Mouse (Mus musculus) heart, embryonic 15.5 days (tissue): ENCODE measurements at regions not wholly inside any gene's neighbourhood (a gene's known extent, or its start where the extent isn't known, plus 50 kb on each side); places are given as distances from the start of the nearest gene placed in this dataset.
A peak's percentile ranks its signal among the peaks of the same experiment; 100 is the strongest.

Experiments
- ATAC-seq: fragments of 200-750 bp; cut with Nextera tagmentation; replicated peaks from 2 replicates; pipeline ENCODE4 v1.8.0; 2017; ENCODE audit warnings: low read depth, moderate TSS enrichment; ENCODE audit not compliant: insufficient number of reproducible peaks, insufficient read depth, low FRiP score
- H3K27ac ChIP-seq: fragments of 300-500 bp; sonication (generic); 2 replicates; pipeline ENCODE4 v1.5.1; 2015; ENCODE audit warnings: mild to moderate bottlenecking, inconsistent platforms
- H3K27me3 ChIP-seq: fragments of 300-500 bp; sonication (generic); 2 replicates; pipeline ENCODE4 v1.6.1; 2015; ENCODE audit warnings: inconsistent platforms
- H3K36me3 ChIP-seq: fragments of 300-500 bp; sonication (generic); 2 replicates; pipeline ENCODE4 v1.6.1; 2015; ENCODE audit warnings: mild to moderate bottlenecking, inconsistent platforms
- H3K4me1 ChIP-seq: fragments of 300-500 bp; sonication (generic); replicated peaks from 2 replicates; pipeline ENCODE4 v1.6.1; 2015; ENCODE audit warnings: inconsistent platforms
- H3K4me2 ChIP-seq: fragments of 300-500 bp; sonication (generic); 2 replicates; pipeline ENCODE4 v1.6.1; 2015; ENCODE audit warnings: inconsistent platforms, mild to moderate bottlenecking, moderate library complexity
- H3K4me3 ChIP-seq: fragments of 300-500 bp; sonication (generic); 2 replicates; pipeline ENCODE4 v1.5.1; 2015; ENCODE audit warnings: mild to moderate bottlenecking, inconsistent platforms
- H3K9ac ChIP-seq: fragments of 300-500 bp; sonication (generic); 2 replicates; pipeline ENCODE4 v1.6.1; 2015; ENCODE audit warnings: mild to moderate bottlenecking, inconsistent platforms
- H3K9me3 ChIP-seq: fragments of 300-500 bp; sonication (generic); replicated peaks from 2 replicates; pipeline ENCODE4 v1.6.1; 2016; ENCODE audit warnings: inconsistent platforms
- WGBS: fragments of 180-500 bp; shearing (Covaris S2); methylation state at CpG from one replicate; pipeline ENCODE4 v1.1.7; 2015; ENCODE audit warnings: mixed read lengths; 5-methylcytosine and 5-hydroxymethylcytosine counted together

DNA sequence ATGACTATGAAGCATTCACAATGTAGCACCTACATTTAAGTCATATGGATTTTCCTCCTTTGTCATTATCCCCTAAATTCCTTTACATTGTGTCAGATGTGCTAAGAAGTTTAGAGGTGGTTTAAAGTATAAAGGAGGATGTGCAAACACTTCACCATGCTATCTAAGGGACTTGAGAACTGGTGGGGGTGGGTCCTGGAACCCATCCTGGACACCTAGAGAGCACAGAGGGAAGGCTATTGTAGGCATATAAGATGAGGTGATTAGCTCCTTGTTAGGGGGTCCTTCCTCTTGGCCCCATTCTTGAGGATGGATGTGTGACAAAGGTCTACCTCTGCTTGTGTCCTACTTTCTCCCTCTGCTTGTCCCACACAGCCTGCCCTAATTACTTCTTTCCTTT is 213.2 kb downstream of the Stim2 start:
- Histone ChIP-seq H3K27me3 (no peaks in the 10 kb centered on the region), H3K4me2 (no peak overlapping the region), H3K9me3 (no peaks in the 10 kb centered on the region), H3K27ac (no peak overlapping the region), H3K4me3 (no peak overlapping the region), H3K9ac (no peak overlapping the region), H3K36me3 (no peaks in the 10 kb centered on the region), H3K4me1 (no peaks in the 10 kb centered on the region; the same call in 1 of the 2 replicates)
- ATAC-seq: no peak

- H3K27ac ChIP-seq: no peak overlapping the region
- 62% methylated on average over 5 of the region's 5 CpGs for WGBS
- no peak for ATAC-seq
Observed at GRCm38 (mm10) chr5:54212038-54212589, 213.8 kb downstream of the Stim2 start.

GRCm38 (mm10) chr5:54225031-54225430 is 226.7 kb downstream of the Stim2 start:
- Histone ChIP-seq H3K4me1 (no peaks in the 10 kb centered on the region), H3K4me3 (no peak overlapping the region), H3K27ac (no peak overlapping the region), H3K9ac (no peak overlapping the region), H3K27me3 (no peaks in the 10 kb centered on the region), H3K36me3 (no peaks in the 10 kb centered on the region), H3K9me3 (no peaks in the 10 kb centered on the region), H3K4me2 (no peak overlapping the region)
- no peak for ATAC-seq

More at GRCm38 (mm10) chr5:54212038-54212589, 213.8 kb downstream of the Stim2 start:
- no peak overlapping the region for H3K4me3 ChIP-seq
- no peaks in the 10 kb centered on the region for H3K27me3 ChIP-seq
- no peaks in the 10 kb centered on the region for H3K36me3 ChIP-seq
- no peak overlapping the region for H3K4me2 ChIP-seq
- H3K4me1 ChIP-seq: no peaks in the 10 kb centered on the region; the same call in 1 of the 2 replicates
- no peaks in the 10 kb centered on the region for H3K9me3 ChIP-seq
- no peak overlapping the region for H3K9ac ChIP-seq

DNA sequence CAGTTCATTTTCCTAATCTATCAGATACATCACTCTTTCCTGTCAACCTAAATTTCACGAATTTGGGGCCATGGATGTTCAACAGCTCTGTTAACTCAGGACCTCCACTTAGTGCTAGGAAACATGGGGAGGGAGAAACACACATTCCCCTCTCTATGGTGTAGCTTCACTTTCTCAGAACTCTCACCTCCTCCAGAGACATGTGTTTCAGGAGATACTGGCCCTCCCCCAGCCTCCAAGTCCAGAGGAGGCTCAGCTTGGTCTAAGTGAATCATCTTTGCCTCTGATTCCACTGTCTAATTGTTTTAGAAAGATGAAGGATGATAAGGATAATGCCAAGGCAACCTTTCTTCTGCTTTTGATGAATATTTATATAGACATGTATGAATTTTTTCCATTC is 236.3 kb downstream of the Stim2 start:
- Histone ChIP-seq H3K9ac (no peak overlapping the region), H3K27ac (no peak overlapping the region), H3K4me3 (no peak overlapping the region), H3K9me3 (no peaks in the 10 kb centered on the region), H3K27me3 (no peaks in the 10 kb centered on the region), H3K4me2 (no peak overlapping the region), H3K4me1 (no peaks in the 10 kb centered on the region), H3K36me3 (no peaks in the 10 kb centered on the region)
- WGBS: 75% methylated on average over 1 of the region's 1 CpGs
- ATAC-seq: no peak

- no peaks in the 10 kb centered on the region for H3K4me1 ChIP-seq
- H3K4me2 ChIP-seq: no peak overlapping the region
- WGBS: 52% methylated on average over 6 of the region's 6 CpGs
- H3K27ac ChIP-seq: no peak overlapping the region
- no peak for ATAC-seq
- no peaks in the 10 kb centered on the region for H3K36me3 ChIP-seq
- no peak overlapping the region for H3K9ac ChIP-seq
- H3K9me3 ChIP-seq: no peaks in the 10 kb centered on the region
- no peaks in the 10 kb centered on the region for H3K27me3 ChIP-seq
- H3K4me3 ChIP-seq: no peak overlapping the region
Observed at GRCm38 (mm10) chr5:54235226-54235625, 236.9 kb downstream of the Stim2 start.

GRCm38 (mm10) chr5:54237226-54237625 is 238.9 kb downstream of the Stim2 start:
- Histone ChIP-seq H3K9ac (no peak overlapping the region), H3K4me1 (peaks cover 4% of the 10 kb centered on the region; the same call in 1 of the 2 replicates), H3K4me2 (no peak overlapping the region), H3K9me3 (no peaks in the 10 kb centered on the region), H3K27ac (no peak overlapping the region), H3K36me3 (no peaks in the 10 kb centered on the region), H3K27me3 (no peaks in the 10 kb centered on the region), H3K4me3 (no peak overlapping the region)
- no peak for ATAC-seq
- 70% methylated on average over 2 of the region's 2 CpGs for WGBS

DNA sequence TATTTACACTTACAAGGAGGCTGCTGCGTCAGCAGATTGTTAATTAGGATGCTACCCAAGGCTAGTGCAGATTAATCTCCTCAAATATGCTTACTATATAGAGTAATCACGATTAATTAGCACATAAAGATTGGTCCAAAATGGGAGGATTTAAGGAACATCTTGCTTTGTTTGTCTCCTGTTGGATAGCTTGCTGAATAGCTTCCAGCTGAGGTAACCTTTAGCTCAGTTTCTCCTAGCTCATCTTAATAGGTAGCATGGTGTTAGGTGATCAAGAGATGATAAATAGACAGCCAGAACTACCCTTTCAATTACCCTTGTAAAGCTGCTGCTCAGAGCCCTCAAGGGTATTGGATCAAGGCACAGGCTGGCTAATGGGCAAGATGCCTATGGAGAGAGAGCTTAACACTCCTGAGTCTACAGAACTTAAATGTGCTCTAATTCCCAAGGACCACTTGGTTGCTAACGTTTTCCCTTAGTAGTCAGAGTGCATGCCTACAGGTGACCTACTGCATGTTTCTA is 240.4 kb downstream of the Stim2 start:
- ATAC-seq: no peak
- no peak overlapping the region for H3K27ac ChIP-seq
- no peaks in the 10 kb centered on the region for H3K27me3 ChIP-seq
- no peaks in the 10 kb centered on the region for H3K9me3 ChIP-seq
- WGBS: 71% methylated on average over 3 of the region's 3 CpGs
- H3K9ac ChIP-seq: no peak overlapping the region
- H3K36me3 ChIP-seq: no peaks in the 10 kb centered on the region
- no peak overlapping the region for H3K4me2 ChIP-seq
- H3K4me3 ChIP-seq: no peak overlapping the region
- H3K4me1 ChIP-seq: peaks cover 4% of the 10 kb centered on the region; the same call in 1 of the 2 replicates

GRCm38 (mm10) chr5:54239586-54239985 is 241.3 kb downstream of the Stim2 start:
- ATAC-seq: no peak
- Histone ChIP-seq H3K9me3 (no peaks in the 10 kb centered on the region), H3K27me3 (no peaks in the 10 kb centered on the region), H3K4me3 (no peak overlapping the region), H3K27ac (no peak overlapping the region), H3K4me1 (peaks cover 4% of the 10 kb centered on the region; the same call in 1 of the 2 replicates), H3K4me2 (no peak overlapping the region), H3K36me3 (no peaks in the 10 kb centered on the region), H3K9ac (no peak overlapping the region)
- whole genome bisulfite sequencing: 42% methylated on average over 3 of the region's 3 CpGs

GRCm38 (mm10) chr5:54241169-54241917 is 243.0 kb downstream of the Stim2 start:
- 31% methylated on average over 20 of the region's 20 CpGs for WGBS
- peak overlapping the region; percentile 49 for H3K4me2 ChIP-seq
- H3K4me3 ChIP-seq: peak overlapping the region; percentile 21
- H3K9me3 ChIP-seq: no peaks in the 10 kb centered on the region
- no peak for ATAC-seq
- no peak overlapping the region for H3K27ac ChIP-seq
- no peaks in the 10 kb centered on the region for H3K36me3 ChIP-seq
- H3K4me1 ChIP-seq: peaks cover 4% of the 10 kb centered on the region; the same call in 1 of the 2 replicates
- no peaks in the 10 kb centered on the region for H3K27me3 ChIP-seq
- H3K9ac ChIP-seq: no peak overlapping the region

DNA sequence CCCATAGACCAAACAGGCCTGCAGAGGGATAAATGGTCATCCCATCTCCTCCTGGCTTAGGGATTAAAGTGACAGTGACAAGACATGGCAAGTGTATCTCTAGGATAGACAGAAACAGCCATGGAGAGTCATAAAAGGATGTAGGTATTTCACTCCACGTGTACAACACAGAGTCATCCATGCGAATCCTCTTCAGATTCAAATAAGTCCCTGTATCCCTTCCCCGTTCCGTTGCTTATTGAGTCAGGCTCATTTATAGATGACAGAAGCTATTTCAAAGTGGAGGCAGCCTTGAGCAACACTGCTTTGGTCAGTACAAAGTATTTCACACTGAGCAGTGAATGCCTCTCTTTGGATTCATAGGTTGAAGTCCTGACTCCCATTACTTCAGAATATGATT is 243.8 kb downstream of the Stim2 start:
- Histone ChIP-seq H3K4me1 (peaks cover 4% of the 10 kb centered on the region; the same call in 1 of the 2 replicates), H3K9ac (no peak overlapping the region), H3K4me2 (no peak overlapping the region), H3K27me3 (no peaks in the 10 kb centered on the region), H3K36me3 (no peaks in the 10 kb centered on the region), H3K4me3 (no peak overlapping the region), H3K9me3 (no peaks in the 10 kb centered on the region), H3K27ac (no peak overlapping the region)
- WGBS: 87% methylated on average over 4 of the region's 4 CpGs
- ATAC-seq: no peak

DNA sequence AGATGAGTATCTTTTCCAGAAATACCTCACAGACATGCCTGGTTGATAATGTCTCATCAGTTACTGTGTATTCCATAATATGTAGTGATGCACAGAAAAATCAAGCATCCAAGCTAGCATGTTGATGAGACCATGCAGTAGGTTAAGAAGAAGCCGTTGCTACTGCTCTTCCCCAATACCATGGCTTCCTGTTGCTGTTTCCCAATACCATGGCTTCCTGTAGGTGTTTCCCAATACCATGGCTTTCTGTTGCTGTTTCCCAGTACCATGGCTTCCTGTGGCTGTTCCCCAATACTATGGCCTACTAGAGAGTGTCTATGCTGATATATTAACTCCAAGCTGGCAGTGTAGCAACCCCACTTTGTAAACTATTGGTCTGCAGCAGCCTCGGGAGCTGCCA is 253.7 kb downstream of the Stim2 start:
- H3K9me3 ChIP-seq: no peaks in the 10 kb centered on the region
- ATAC-seq: no peak
- H3K4me3 ChIP-seq: no peak overlapping the region
- no peaks in the 10 kb centered on the region for H3K27me3 ChIP-seq
- WGBS: 84% methylated on average over 2 of the region's 2 CpGs
- H3K27ac ChIP-seq: no peak overlapping the region
- H3K4me1 ChIP-seq: no peaks in the 10 kb centered on the region
- H3K36me3 ChIP-seq: no peaks in the 10 kb centered on the region
- no peak overlapping the region for H3K9ac ChIP-seq
- no peak overlapping the region for H3K4me2 ChIP-seq

DNA sequence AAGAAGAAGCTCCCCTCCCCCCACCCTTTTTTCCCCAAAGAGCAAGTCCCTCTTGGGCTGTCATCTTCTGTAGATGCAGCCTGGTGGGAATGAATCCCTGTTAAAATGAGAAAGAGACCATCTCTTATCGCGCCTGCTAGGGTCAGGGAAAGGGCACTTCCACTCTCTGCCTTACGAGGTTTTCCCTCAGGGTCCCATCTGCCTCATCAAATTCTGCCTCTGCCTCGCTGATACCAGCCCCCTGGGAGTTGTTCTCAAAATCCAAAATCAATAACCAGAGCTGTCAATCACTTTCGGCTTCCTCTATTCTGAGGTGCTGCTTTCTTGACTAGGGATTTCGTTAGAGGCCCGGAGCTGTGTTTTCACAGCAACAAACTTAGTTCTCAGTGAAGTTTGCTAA is 255.7 kb downstream of the Stim2 start:
- 62% methylated on average over 7 of the region's 7 CpGs for WGBS
- Histone ChIP-seq H3K9me3 (no peaks in the 10 kb centered on the region), H3K4me2 (no peak overlapping the region), H3K9ac (no peak overlapping the region), H3K36me3 (no peaks in the 10 kb centered on the region), H3K27me3 (no peaks in the 10 kb centered on the region), H3K4me3 (no peak overlapping the region), H3K4me1 (no peaks in the 10 kb centered on the region), H3K27ac (no peak overlapping the region)
- no peak for ATAC-seq
